Comparison of ENCODE assay signal across 29 mouse cellular contexts in genomic region chr11:54458168-54458567, GRCm38 (mm10).
"Had no signal": no experiment of that assay in that cellular context is flagged by ENCODE, and none has a peak within 500 bp of the region (broad histone marks: within the 10 kb centered on the region; RNA-seq: fewer than 3 reads in every experiment).

No protein-coding gene starts in this region.

- DNase-seq: left cerebral cortex, postnatal 4 days; liver; liver, embryonic 13.5 days; liver, postnatal 0 days; lung, adult 18-20 months; lung, adult 2 months; lung, embryonic 14.5 days; lung, postnatal 10 days; lung, postnatal 14 days; lung, postnatal 36 days; lung, postnatal 4 days; midbrain, embryonic 14.5 days had no signal

- H3K27ac ChIP-seq: limb, embryonic 10.5 days; limb, embryonic 12.5 days; limb, embryonic 13.5 days; limb, embryonic 15.5 days; liver, embryonic 12.5 days; liver, embryonic 13.5 days; liver, embryonic 14.5 days; liver, embryonic 15.5 days; lung, embryonic 15.5 days; macrophage; midbrain, embryonic 10.5 days; midbrain, embryonic 12.5 days; midbrain, embryonic 13.5 days; midbrain, embryonic 15.5 days had no signal

- H3K9ac ChIP-seq: limb, embryonic 12.5 days; limb, embryonic 13.5 days; limb, embryonic 15.5 days; liver, embryonic 12.5 days; liver, embryonic 13.5 days; liver, embryonic 14.5 days; liver, embryonic 15.5 days; liver, postnatal 0 days; lung, embryonic 14.5 days; lung, embryonic 15.5 days; midbrain, embryonic 12.5 days; midbrain, embryonic 13.5 days; midbrain, embryonic 15.5 days had no signal

- H3K36me3 ChIP-seq: limb, embryonic 10.5 days; limb, embryonic 13.5 days; lung, embryonic 15.5 days; midbrain, embryonic 12.5 days; midbrain, embryonic 15.5 days had no signal

- H3K27me3 ChIP-seq: limb, embryonic 12.5 days; limb, embryonic 13.5 days; limb, embryonic 15.5 days; liver, embryonic 12.5 days; liver, embryonic 13.5 days; liver, embryonic 15.5 days; lung, embryonic 15.5 days; megakaryocyte, embryonic 14.5 days; midbrain, embryonic 12.5 days; midbrain, embryonic 13.5 days; midbrain, embryonic 15.5 days had no signal

- H3K9me3 ChIP-seq: limb, embryonic 10.5 days; limb, embryonic 13.5 days; limb, embryonic 15.5 days; liver, embryonic 13.5 days; liver, embryonic 15.5 days; lung, embryonic 15.5 days; midbrain, embryonic 12.5 days; midbrain, embryonic 13.5 days; midbrain, embryonic 15.5 days had no signal

- H3K4me2 ChIP-seq: limb, embryonic 12.5 days; limb, embryonic 13.5 days; limb, embryonic 15.5 days; liver, embryonic 11.5 days; liver, embryonic 12.5 days; liver, embryonic 13.5 days; liver, embryonic 15.5 days; lung, embryonic 14.5 days; lung, embryonic 15.5 days; midbrain, embryonic 11.5 days; midbrain, embryonic 12.5 days; midbrain, embryonic 13.5 days; midbrain, embryonic 15.5 days had no signal

- H3K4me1 ChIP-seq: limb, embryonic 10.5 days; limb, embryonic 12.5 days; limb, embryonic 13.5 days; limb, embryonic 15.5 days; liver, embryonic 12.5 days; lung, embryonic 15.5 days; midbrain, embryonic 10.5 days; midbrain, embryonic 12.5 days; midbrain, embryonic 13.5 days; midbrain, embryonic 15.5 days had no signal

- H3K4me3 ChIP-seq: limb, embryonic 10.5 days; limb, embryonic 12.5 days; limb, embryonic 13.5 days; limb, embryonic 15.5 days; liver, embryonic 12.5 days; liver, embryonic 13.5 days; liver, embryonic 15.5 days; lung, embryonic 15.5 days; megakaryocyte, embryonic 14.5 days; midbrain, embryonic 10.5 days; midbrain, embryonic 12.5 days; midbrain, embryonic 13.5 days; midbrain, embryonic 15.5 days; myocyte had no signal
